Mouse (Mus musculus) embryonic fibroblast, embryonic 13.5 days (primary cell): ENCODE measurements around the gene Whrn. TPM values are rescaled to one million over a fixed set of nuclear protein-coding genes. Genes with fewer than 3 reads are reported as not detected.

Source experiments
- H3K27ac ChIP-seq: 2 replicates; pipeline ENCODE4 v1.5.1; 2012; ENCODE audit warnings: low read length, control low read depth, inconsistent platforms; ENCODE audit not compliant: insufficient read depth
- H3K4me1 ChIP-seq: 2 replicates; pipeline ENCODE4 v1.6.1; 2011; ENCODE audit warnings: low read length; ENCODE audit not compliant: control insufficient read depth, insufficient read depth
- H3K4me3 ChIP-seq: 2 replicates; pipeline ENCODE4 v1.5.1; 2011; ENCODE audit warnings: mild to moderate bottlenecking, control low read depth, low read length; ENCODE audit not compliant: insufficient read depth
- CTCF ChIP-seq: IDR thresholded peaks from 2 replicates; pipeline ENCODE4 v1.5.1; 2011; ENCODE audit warnings: mild to moderate bottlenecking, control low read depth, low read length, moderate library complexity, borderline replicate concordance; ENCODE audit not compliant: insufficient read depth
- POLR2A ChIP-seq: IDR thresholded peaks from 2 replicates; pipeline ENCODE4 v1.6.1; 2011; ENCODE audit warnings: low read depth, mild to moderate bottlenecking, control low read depth, low read length, moderate library complexity
- polyA plus RNA-seq: library from polyadenylated mRNA; stranded (reverse); fragments of >200 nt; gene quantifications from 2 replicates; pipeline ENCODE4 v1.2.4, GENCODE M21; 2011; ENCODE audit warnings: low read depth; ENCODE audit not compliant: missing spikeins, insufficient read length

Gene Whrn
- polyA plus RNA-seq, 1 experiment = 7.5 TPM

DNA sequence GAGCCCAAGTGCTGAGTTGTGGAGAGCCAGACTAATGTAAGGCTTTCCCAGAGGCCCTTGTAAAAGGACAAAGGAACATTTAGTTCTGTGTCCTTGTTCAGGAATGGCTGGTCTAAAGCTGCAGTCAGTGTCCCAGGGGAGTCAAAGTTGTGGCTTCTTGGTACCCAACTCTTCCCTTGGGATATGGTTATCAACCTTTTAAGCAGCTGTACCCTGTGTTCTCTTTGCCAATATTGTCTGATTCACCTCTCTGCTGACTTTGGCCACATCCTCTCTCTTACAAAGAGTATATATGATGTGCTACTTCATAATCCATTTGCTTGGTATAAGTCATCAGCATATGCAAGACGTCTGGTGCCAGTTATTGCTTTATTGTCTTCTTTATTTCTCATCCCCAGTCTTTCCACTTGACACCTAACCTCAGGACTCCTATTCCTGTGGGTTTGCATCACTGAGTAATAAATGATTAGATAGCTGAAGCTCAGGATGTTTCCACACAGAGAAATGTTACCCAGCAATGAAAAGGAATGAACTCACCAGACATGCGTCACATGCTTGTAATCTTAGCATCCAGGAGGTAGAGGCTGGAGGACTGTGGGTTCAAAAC, 26.1 kb upstream of the Whrn start:
- H3K27ac ChIP-seq = no peak overlapping the region
- H3K4me3 ChIP-seq = no peak overlapping the region
- H3K4me1 ChIP-seq = no peaks in the 10 kb centered on the region
- no peak for TF ChIP-seq POLR2A
- no peak for TF ChIP-seq CTCF

DNA sequence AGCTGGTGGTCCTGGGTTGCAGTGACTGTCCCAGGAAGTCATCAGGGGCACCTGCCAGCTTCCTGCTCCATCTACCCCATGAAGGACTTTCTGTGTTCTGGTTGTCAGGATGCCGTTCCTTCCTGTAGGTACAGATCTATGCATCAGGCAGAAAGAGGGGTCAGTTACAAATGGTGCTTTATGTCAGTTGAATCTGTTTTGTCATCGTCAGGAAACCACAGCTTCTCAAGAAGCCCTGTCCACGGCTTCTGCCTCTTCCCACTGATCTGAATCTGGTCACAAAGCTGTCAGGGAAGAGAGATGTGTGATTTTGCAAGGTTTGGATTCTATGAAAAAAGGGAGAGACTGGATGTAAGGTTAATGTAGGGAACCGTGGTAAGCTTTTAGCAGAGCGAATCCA, 19.2 kb upstream of the Whrn start:
- TF ChIP-seq CTCF = no peak
- TF ChIP-seq POLR2A = no peak
- Histone ChIP-seq H3K4me3 (no peak overlapping the region), H3K4me1 (peaks cover 5% of the 10 kb centered on the region), H3K27ac (no peak overlapping the region)

DNA sequence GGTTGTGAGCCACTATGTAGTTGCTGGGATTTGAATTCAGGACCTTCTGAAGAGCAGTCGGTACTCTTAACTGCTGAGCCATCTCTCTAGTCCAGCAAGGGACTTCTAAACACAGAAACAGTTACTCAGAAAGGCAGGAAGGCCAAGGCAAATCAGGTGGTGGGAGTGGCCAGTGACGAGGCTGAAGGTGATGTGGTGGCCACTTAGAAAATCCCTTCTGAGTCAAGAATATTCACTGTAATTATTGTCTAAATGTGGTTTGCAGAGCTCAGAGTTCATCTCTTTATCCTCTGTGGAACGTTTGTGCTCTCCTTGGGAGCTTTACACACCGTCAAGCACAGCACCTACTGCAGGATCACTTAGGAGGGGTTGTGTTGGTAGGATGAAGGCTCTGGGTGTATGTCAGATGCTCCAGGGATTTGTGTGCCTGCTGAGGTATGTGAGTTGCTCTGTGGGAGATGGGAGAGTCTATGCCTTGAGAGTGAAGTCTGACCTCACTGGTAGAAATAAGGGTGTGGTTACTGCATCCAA, 18.7 kb upstream of the Whrn start:
- H3K27ac ChIP-seq = no peak overlapping the region
- peaks cover 5% of the 10 kb centered on the region for H3K4me1 ChIP-seq
- TF ChIP-seq POLR2A = no peak
- no peak for TF ChIP-seq CTCF
- no peak overlapping the region for H3K4me3 ChIP-seq

DNA sequence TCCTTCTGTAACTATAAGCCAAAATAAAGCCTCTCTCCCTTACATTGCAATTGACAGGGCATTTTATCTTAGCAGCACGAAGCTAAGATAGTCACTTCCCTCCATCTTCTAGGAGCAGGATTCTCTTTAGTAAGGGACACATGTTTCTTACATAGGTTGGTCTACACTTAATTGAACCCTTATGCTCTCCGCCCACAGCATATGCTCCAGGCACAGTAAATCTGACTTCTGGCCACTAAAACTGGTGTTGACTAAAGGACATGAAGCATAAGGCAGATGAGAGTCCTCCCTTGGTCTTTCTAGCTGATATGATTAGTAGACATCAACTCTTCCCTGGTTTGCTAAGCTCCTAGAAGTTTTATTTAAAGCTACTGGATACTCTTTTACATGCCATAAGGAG, 17.1 kb upstream of the Whrn start:
- Histone ChIP-seq H3K27ac (no peak overlapping the region), H3K4me1 (peaks cover 5% of the 10 kb centered on the region), H3K4me3 (no peak overlapping the region)
- TF ChIP-seq POLR2A = no peak
- no peak for TF ChIP-seq CTCF

DNA sequence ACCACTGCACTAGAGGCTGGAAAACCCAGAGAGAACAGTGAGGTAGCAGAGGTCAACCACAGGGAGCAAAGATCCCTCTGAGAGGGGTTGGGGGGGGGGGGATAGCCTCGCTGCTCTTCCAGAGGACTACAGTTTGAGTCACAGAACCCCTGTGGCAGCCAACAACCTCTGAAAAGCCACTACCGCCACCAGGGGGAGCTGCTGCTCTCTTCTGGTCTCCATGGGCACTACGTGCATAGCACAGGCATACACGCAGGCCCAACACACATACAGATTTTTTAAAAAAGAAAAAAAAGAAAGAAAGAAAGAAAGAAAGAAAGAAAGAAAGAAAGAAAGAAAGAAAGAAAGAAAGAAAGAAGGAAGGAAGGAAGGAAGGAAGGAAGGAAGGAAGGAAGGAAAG, 12.4 kb upstream of the Whrn start:
- Histone ChIP-seq H3K4me3 (no peak overlapping the region), H3K27ac (no peak overlapping the region)
- TF ChIP-seq POLR2A (no peak), CTCF (peak; percentile 82; the same call in 1 of the 2 replicates)

DNA sequence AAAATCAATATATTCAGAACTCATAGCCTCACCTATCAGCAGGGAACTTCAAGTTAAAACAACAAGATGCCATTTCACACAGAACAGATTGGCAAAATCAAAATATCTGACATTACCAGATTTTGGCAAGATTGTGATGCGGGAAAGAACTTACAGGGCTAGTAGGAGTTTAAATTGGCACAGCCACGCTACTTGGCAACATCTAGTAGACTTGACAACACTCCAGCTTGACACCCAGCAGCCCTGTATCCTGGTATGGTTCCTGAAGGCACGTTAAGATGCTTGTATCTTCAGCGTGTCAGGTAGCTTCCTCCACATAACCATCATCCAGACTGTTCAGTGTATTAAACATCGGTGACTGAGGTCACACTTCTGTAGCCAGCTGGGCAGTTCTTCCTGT, 11.7 kb upstream of the Whrn start:
- H3K4me1 ChIP-seq = no peaks in the 10 kb centered on the region
- H3K4me3 ChIP-seq = no peak overlapping the region
- no peak overlapping the region for H3K27ac ChIP-seq
- no peak for TF ChIP-seq CTCF
- TF ChIP-seq POLR2A = no peak

More for the DNA sequence above, 12.4 kb upstream of the Whrn start:
- no peaks in the 10 kb centered on the region for H3K4me1 ChIP-seq

DNA sequence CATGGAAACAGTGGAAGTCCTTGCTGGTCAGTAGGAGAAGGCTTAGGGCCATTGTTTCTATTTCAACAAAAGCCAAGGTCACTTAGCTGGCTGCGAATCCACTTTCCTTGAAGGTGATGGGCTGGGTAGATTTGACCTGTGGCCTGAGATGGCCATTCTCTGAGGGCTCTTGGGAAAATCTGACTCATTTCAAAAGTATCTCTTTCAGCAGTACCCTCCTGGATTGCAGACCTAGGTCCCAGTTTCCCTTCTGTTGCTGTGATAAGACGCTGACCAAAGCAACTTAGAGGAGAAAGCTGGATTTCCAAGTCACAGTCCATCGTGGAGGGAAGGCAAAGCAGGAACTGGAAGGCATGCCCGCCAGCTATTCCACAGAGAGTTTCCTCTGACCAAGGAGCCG, 8.2 kb upstream of the Whrn start:
- Histone ChIP-seq H3K4me3 (no peak overlapping the region), H3K27ac (no peak overlapping the region), H3K4me1 (no peaks in the 10 kb centered on the region)
- TF ChIP-seq POLR2A = no peak
- TF ChIP-seq CTCF = no peak

DNA sequence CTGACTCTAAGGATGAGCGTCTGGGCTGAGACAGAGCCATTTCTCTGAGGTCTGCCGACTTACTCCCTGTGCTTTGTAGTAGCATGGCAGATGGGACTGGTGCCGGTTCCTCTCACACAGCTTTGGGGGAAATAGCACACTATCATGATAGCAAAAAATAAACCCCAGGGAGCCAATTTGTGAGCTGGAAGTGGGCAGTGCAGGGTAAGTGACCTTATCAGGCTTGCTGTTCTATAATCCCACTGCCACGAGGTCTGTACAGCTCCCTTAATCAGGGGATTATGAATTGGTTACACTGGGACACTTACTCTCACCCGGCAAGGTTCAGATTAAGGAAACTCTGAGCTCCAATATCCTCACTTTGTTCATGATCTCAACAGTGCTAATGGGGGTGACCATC, 5.3 kb upstream of the Whrn start:
- TF ChIP-seq POLR2A (no peak), CTCF (no peak)
- H3K4me1 ChIP-seq = peaks cover 3% of the 10 kb centered on the region; the same call in 1 of the 2 replicates
- H3K4me3 ChIP-seq = no peak overlapping the region
- no peak overlapping the region for H3K27ac ChIP-seq

DNA sequence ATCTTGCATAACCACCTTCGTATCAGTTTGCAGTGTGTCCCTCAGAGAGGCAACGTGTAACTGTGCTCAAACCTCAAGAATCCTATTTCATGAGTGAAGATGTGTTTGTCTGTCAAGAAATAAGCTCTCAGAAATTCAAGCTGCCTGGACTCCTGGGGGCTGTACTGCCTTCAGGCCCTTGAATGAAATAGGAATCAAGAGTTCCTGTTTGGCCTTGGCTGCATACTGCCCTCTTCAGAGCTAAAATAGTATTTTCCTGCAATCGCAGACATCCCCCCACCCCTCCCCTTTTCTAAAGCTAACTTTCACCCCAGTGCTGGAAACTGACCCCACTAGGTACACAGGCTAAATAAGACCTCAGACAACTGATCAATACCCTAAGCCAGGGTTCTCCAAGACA, 2.6 kb upstream of the Whrn start:
- peaks cover 3% of the 10 kb centered on the region; the same call in 1 of the 2 replicates for H3K4me1 ChIP-seq
- no peak overlapping the region for H3K4me3 ChIP-seq
- H3K27ac ChIP-seq = no peak overlapping the region
- TF ChIP-seq CTCF = no peak
- TF ChIP-seq POLR2A = no peak

DNA sequence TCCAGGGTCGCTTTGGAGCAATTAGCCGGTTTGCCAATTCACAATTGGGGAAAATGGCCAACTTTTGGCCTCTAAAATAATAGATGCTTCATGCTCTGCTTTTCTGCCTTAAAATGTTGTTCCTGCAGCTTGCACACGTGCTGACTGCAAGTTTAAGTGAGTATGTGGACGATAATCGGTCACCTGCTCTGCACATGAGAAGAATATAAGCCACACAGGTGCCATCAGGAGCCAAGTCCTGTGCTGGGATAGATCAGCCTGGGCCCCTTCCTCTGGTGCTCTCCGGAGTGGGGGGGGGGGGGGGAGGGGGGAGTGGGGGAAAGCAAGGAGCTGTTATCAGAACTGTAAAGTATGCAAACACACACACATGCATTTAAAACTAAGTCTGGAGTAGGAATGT, 521 bp upstream of the Whrn start:
- TF ChIP-seq POLR2A (no peak), CTCF (no peak)
- no peak overlapping the region for H3K27ac ChIP-seq
- peaks cover 3% of the 10 kb centered on the region; the same call in 1 of the 2 replicates for H3K4me1 ChIP-seq
- H3K4me3 ChIP-seq = peak overlapping the region; percentile 72
